Mouse (Mus musculus) left cerebral cortex, postnatal 36 days (tissue): ENCODE data around the gene Pex5. TPM values are rescaled to one million over a fixed set of nuclear protein-coding genes. Genes with fewer than 3 reads are reported as not detected.

Experiments
- DNase-seq, 2 experiments: peaks; one replicate each; pipeline ENCODE4 v3.0.0; 2021 to 2022; ENCODE audit warnings: low spot score in 2 of 2, mixed read lengths in 1 of 2
- intact Hi-C: fragments of 180-260 bp; cut with DNase I; formaldehyde crosslinking; loops from one replicate; pipeline ENCODE4 v1.15.1; 2025
- total RNA-seq, 2 experiments: library from RNA; stranded (reverse); gene quantifications; 2 replicates each; pipeline ENCODE4 v1.2.3; 2021

The Pex5 gene
- 10 to 100 TPM; 60.9 to 67.5 TPM for total RNA-seq

DNA sequence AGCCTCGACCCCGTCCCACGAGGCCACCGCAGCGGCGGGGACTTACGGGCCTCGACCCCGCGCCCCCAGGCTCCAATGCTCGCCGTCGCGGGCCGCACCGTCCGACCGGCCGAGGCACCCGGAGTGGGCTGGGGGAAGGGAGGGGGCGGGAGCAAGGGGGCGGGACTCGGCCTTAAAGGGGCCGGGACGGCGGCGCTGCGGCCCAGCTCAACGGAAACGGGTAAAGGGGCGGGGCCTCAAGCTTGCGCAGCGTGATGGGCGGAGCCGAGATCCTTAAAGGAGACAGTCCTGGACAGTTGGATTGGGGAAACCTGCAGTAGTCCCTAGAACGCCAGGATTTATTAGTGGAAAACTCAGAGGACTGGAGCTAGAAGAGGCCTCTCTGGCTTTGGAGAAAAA lies at the start of gene Pex5:
Gene Pex5 (minus strand): TSS at position 141 of the 399 bp plus-strand sequence.
- peak; percentile 93 to 94 for DNase-seq
- intact Hi-C loops = loop anchor here (1.0 to 5.0 kb wide), 2 partner anchors 34 to 47 kb away; partner anchors contain the start of gene Clstn3

DNA sequence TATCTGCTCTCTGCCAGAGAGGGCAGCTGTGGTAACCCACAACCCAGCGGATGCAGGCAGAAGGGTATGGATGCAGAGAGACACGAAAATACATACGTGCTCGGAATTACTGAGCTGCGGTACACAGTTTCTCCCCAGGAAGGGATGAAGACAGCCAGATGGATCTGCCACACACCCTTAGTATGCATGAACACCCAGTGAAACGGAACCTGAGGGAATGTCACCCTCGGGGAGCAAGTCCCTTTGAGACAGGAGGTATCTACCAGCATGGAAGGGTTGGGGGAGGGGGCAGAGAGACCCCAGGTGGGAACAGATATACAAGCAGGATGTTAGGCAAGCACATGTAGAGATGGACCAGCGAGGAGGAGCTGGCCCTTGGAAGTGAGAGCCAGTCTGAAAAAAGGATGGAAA lies 49.0 kb upstream of the Pex5 start:
- no peak for DNase-seq

DNA sequence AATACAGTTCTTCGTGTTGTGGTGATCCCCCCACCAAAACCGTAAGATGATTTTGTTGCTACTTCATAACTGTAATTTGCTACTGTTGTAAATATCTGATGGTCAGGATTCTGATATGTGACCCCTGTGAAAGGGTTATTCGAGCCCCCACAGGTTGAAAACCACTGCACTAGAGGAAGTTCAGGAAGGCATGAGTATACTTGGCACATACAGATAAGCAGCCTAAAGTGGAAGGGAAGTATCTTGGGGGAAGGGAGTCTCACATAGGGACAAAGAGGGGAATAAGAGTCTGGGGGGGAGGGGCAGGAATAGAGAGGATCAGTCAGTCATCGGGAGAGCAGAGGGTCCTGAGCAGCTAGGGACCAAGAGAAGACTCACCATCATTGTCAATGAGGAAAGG lies 44.5 kb upstream of the Pex5 start:
- intact Hi-C loops = no loop called here
- DNase-seq = no peak

More for the DNA sequence above, 49.0 kb upstream of the Pex5 start:
- intact Hi-C loops = loop anchor here (5.0 kb wide), 1 partner anchor 47 kb away; the partner anchor contains the start of gene Pex5

DNA sequence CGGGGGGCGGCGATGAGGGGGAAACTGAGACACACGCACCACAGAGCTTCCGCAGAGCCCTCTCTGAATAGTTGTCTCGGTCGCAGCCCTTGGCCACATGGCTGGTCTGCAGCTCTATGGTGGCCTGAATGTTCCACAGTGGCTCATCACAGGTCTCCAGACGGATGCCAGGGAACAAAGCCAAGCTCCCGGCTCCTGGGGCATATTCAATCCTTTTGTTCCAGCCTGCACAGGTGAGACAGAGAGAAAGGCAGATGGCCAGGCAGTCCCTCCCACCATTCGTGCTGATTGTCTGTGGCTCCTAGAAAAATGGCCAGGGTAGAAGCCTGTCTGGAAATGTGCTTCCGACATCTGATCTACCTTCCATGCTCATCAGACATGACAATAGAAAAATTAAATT lies 43.6 kb upstream of the Pex5 start:
- intact Hi-C loops = no loop called here
- DNase-seq = no peak

DNA sequence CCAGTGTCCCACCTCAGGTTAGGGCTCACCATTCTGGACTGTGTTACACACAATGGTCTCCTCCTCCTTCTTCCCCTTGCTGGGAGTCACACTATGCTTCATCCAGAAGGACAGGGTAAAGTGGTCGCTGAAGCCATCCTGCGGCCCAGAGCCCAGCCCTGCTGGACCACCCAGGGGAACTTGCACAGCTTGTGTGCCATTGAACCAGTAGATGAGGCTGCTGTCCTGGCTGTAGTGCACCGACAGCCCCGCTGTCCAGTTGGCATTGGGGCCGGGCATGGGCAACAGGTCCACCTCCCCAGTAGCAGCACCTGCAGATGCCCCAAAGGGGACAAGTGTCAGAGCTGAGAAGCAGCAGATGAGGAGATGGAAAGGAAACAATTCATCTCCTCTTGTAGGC lies 43.0 kb upstream of the Pex5 start:
- DNase-seq = no peak
- intact Hi-C loops = no loop called here

DNA sequence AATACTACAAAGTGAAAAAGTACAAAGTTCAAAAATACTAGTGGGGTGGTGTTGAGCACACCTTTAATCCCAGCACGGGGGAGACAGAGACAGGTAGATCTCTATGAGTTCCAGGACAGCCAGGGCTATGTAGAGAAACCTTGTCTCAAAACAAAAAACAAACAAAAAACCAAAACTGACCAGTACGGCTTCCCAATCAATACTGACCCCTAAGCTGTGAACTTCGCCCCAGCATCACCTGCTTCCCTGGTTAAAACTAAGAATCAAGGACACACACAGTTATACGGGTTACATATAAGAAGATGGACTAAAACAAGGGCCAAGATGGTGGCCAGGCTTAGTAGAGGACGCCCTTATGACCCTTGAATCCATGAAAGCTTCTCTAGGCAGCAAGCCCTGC lies 41.4 kb upstream of the Pex5 start:
- intact Hi-C loops = no loop called here
- DNase-seq = no peak

DNA sequence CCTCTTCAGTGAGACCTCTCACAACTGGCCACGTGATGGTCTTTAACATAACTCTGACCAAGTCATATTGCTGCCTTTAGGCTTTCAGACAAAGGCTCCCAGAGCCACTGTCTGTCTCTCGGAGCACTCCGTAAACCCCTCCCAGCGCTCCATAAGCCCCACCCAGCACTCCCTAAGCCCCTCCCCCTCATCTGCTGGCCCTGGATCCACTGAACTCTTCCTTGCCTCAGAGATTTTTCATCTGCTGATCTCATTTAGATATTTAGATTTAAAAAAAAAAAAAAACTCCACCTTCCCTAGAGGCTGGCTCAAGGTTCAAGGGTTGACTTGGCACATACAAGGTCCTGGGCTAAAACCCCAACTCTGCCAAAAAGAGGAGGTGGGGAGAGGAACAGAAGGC lies 38.9 kb upstream of the Pex5 start:
- intact Hi-C loops = no loop called here
- no peak for DNase-seq

DNA sequence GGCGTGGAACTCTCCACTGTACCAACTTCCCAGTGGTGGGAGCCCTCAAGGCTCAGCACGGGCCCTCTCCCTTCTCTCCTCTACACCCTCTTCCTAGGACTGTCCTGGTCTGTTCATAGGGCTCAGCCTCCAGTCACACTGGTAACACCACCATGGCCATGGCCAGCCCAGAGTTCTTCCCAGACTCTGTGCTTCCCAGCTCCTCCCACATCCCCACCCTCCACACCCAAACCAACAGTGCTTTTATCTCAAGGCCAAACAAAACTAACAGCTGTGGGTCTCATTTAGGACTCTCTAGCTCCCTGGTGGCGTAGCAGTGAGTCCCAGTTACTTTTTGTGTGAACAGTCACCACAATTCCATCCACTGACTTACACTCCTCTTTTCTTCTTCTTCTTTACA lies 37.1 kb upstream of the Pex5 start:
- no peak for DNase-seq
- intact Hi-C loops = no loop called here

DNA sequence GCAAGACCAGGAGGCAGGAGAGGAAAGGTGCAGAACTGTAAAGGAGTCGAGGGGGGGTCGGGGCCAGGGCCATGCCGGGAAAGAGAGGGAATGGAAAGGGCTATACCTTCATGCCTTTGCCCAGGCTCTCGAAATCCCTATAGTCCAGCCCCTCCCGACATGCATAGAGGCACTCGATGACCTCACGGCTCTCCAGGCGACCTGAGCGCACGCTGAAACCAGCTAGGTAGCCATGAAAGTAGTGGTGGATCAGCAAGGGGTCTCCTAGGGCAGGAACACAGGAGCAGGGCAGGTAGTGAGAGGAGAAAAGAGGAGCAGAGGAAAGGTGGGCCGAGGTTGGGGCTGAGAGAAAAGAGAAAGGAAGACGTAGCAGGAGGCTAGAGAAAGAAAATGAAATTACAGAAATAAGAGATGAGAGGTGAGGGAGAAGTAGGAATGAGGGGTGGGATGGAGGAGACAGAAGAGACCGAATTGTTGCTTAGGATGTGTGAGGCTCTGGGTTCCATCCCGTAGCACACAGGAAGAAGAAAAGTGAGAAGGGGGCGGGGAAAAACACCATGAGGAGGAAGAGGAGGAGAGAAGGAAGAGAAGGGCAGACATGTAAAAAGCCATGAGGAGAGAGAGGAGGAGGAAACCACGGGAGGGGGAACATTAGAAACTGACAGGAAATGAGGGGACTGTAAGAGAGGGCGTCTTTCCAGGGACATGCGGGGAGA lies 35.0 kb upstream of the Pex5 start:
- no peak for DNase-seq
- intact Hi-C loops = loop anchor here (1.0 kb wide), 1 partner anchor 35 kb away; the partner anchor contains the start of gene Pex5

DNA sequence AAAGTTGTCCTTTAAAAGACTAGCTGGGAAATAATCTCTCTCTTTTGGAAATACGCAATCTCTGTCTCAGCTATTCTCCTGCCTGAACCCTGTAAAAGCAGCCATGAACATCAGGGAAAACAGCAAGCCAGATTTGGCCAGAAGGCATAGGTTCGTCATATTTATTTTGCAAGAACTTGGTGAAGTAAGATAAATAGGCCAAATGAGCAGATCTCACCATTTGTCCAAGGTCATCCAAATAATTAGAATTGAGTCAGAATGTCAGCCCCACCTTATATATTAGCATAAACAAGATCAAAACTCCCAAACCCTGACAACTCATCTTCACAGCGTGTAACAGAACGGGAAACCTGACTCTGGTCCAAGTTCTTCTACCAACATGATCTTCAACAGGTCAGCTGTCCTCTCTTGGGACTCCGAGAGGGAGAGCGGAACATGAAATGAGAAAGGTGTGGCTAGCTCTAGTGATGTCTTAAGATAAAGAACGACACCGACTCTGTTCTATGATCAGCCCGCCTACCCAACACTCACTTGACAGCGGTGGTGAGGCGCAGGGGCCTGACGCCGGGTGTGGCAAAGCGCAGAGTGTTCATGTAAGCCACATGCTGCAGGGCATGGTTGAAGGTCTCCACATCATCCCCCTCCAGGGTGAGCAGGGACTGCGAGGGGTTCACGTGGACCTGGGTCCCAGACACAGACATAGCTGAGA lies 34.2 kb upstream of the Pex5 start:
- intact Hi-C loops = loop anchor here (1.0 kb wide), 1 partner anchor 34 kb away; the partner anchor contains the start of gene Pex5
- DNase-seq = no peak

DNA sequence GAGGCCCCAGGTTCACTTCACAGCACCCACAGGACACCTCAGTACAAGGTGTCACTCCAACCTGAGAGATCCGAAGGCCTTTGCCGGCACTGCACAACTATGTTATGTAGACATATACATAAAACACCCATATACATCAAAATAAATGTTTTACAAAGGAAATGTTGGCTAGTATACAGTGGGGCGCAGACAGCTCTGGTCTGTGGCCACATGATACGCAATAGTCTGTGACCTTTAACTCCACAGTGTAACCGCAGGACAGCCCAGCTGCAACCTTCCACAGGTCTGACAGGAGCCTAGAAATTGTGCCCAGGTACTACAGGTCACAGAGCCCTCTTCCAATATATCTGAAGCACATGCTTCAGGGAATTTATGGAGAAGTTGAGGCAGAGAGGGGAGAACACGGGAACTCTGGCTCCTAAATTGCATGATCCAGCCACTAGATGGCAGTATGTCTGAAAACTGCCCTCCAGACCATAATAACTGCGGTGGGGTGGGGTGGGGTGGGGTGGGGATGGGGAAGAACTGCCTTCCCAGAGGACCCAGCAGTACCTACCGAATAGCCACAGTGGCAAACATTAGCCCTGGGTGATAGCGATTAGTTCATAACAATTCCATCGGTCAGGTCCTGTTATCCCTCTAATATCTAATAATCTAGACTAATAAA lies 33.5 kb upstream of the Pex5 start:
- intact Hi-C loops = no loop called here
- no peak for DNase-seq

DNA sequence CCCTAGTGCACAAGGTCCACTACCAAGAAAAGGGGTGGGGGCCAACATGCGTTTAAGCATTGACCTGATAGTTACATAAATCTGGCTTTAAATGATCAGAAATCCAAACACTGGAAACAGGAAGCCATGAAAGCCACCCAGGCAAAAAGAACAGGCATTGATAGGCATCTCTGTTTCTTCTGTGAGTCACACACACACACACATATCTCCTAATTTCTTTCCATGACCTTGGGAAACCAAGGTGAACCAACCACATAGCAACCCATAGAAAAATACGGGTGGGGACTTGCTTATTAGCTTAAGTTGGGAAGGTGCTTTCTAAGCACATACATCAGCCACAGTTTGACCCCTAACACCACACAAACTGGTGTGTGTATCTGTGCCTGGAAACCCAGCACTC lies 32.5 kb upstream of the Pex5 start:
- intact Hi-C loops = no loop called here
- no peak for DNase-seq

DNA sequence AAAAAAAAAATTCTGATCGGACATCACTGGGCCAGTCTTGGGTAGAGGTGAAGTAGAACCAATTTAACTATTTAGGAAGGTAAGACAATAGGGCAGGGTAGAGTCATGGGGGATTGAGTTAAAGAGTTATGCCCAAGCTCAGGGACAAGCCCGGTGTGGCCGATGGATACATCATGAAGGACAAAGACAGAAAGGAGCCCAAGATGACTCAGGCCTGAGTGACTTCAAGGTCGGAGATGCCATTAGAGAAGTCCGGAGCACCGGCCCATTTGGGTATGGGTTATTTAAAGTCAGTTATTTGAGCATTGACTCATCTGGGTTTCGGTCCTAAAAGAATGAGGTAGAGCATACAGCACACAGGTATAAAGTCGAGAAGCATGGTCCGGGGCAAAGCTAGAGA lies 31.6 kb upstream of the Pex5 start:
- intact Hi-C loops = no loop called here
- DNase-seq = no peak

DNA sequence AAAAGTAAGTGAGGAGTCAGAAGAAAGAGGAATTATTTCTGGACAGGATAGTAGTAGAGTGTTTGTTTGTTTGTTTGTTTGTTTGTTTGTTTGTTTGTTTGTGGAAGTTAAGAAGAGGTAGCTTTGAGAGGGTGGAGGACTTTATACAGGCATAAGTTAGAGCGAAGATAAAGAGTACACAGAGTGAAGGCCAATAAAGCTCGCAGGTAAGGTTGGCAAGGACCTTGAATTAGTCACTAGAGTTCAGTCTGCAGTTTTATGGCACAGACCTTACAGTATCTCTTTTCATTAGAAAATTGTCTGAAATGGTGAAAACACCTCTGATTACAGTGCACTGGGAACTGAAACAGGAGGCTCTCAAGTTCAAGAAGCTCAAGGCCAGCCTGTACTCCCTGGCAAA lies 31.2 kb upstream of the Pex5 start:
- DNase-seq = no peak
- intact Hi-C loops = no loop called here

DNA sequence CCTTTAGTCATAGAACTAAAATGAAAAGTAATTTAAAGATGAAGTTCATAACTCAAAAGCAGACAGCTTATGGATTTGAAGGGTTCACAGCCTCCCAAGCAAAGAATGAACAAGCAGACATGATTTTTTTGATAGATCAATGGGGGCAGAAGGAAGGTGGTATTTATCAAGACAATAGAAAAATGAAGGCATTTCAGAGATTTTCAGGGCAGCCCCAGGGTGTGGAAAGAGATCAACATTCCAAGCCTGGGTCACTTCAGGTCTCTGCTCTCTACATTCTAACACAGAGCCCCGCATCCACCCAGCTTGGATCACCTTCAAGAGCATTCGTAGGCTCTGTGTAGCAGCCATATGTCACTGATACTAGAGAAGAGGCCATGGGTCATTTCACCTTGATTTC lies 28.5 kb upstream of the Pex5 start:
- intact Hi-C loops = no loop called here
- no peak for DNase-seq

DNA sequence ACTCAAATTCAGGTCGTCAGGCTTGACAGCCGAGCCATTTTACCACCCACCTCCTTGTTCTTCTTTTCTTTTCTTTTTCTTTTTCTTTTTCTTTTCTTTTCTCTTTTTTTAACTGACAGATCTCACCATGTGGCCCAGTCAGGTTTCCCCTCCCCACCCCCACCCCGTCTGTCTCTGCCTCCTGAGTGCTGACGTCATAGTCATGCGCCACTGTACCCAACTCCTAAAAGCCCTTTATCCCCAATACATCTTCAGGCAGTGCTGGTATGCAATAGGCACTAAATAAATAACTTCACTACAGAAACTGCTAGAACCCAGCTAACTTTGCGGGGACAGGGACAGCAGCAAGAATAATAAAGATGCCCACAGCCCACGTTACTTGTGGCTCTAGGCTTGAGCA lies 21.4 kb upstream of the Pex5 start:
- DNase-seq = no peak
- intact Hi-C loops = no loop called here

DNA sequence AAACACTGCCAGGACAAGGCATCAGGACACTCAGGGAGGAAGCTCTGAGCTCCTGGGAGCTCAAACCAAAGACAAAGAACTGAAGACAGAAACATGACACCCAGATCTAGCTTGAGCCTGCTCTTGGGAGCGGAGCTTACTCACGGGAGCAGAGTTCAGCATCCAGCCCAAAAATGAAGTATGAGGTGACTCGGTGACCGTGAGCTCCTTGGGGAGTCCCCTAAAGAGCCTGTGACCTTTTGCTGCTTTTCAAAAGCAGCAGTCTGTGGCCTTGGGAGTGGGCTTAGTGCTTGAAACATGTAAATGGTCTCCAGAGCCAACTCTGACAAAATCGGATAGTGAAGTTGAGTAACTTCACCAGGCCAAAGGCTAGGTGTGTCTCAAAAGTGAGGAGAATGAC lies 20.3 kb upstream of the Pex5 start:
- intact Hi-C loops = no loop called here
- no peak for DNase-seq

DNA sequence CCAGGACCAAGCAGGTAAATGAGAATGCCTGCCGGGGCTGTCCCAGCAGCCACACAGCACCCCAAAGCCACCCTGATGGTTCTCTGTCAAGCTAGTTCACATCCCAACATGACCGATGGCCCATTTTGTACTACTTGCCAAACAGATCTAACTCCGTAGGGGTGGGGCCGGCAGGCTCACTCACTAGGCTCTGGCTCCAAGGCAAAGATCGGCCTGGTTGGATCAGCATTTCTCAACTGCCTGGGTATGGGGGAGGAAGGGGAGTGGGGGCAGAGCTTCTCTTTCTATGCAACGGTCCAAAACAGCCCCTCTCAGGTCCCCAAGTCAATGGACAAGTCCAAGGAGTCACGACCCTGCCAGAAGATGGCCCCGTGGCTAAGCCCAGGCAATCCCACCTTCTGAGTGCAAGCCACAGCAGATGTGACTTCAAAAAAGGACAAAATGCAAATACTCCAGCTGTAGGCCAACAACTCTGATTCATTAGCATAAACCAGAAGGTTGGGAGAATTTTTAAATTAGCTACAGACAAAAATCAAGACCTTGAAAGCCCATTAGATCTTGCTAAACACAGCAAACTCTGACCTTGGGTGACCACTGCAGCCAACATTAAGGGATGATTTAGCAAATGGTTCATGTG lies 18.9 kb upstream of the Pex5 start:
- intact Hi-C loops = no loop called here
- no peak for DNase-seq

DNA sequence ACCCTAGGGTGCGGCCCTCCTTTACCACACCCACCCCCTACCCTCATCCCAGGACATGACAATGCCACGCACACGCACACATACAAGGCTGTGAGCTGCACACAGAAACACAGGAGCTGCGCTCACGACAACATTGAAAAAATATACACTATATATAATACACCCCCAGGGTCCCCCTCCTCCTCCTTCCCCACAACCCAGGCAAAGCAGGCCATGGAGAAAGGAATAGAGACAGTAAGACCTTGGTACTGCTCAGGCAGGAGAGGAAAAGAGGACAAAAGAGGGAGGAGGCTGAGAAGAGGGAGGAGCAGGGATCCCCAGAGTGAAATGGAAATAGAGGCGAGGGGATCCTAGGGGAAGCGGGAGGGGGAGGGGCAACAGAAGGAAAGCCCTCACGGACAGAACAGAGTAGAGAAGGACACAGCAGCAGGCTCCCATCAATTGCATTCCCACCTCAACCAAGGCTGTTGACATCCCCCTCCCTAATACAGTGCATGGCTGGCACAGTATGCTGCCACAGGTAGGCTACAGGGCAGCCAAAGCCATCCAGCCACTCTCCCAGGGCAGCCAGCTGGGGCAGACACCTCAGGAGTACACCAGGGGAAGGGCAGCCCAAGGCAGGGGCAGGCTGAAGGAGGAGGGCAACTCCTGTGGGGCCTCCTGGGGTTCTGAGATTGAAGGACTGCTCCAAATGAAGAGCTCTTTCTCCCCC lies 16.1 kb upstream of the Pex5 start:
- intact Hi-C loops = no loop called here
- no peak for DNase-seq

DNA sequence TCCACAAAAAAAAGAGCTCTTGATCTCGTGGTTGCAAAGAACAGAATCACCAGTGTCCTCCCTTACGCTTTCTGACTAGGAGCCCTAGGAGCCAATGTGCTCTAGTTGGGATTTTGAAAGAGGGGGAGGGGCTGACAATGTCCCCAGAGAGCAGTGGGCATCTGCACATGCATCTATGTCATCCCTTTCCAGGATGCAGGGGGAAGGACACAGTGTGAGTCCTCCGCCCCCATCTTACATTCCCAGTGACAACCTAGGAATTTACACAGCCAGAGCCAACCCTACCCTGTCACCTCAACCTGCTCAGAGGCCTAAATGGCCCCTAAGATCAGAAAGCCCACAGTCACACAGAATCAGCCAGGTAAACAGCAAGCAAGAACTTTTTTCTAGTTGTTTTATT lies 15.5 kb upstream of the Pex5 start:
- DNase-seq = no peak
- intact Hi-C loops = no loop called here
